Mouse (Mus musculus): Measurements from ENCODE around the gene Unc5cl.
A peak's percentile ranks its signal among the peaks of the same experiment; 100 is the strongest.
"Not testable (repeated sequence)": the region's sequence is repeated elsewhere in the genome, so short reads cannot be mapped to it uniquely, and the experiment has no call there.

Unc5cl gene

GRCm38 (mm10) chr17:48467395-48468231, 12.9 kb downstream of the Unc5cl start:
- DNase-seq = peak; percentile 93

- not testable (repeated sequence) for DNase-seq
These were observed 19.6 kb downstream of the Unc5cl start for GRCm38 (mm10) chr17:48474282-48474681.

GRCm38 (mm10) chr17:48475444-48475843, 20.7 kb downstream of the Unc5cl start:
- DNase-seq = no peak

GRCm38 (mm10) chr17:48479952-48480351, 25.3 kb downstream of the Unc5cl start:
- peak; percentile 26 for DNase-seq

GRCm38 (mm10) chr17:48483764-48484163, 29.1 kb downstream of the Unc5cl start:
- no peak for DNase-seq

- no peak for DNase-seq
These were observed 29.5 kb downstream of the Unc5cl start for GRCm38 (mm10) chr17:48484191-48484590.

- no peak for DNase-seq
These were observed 34.8 kb downstream of the Unc5cl start for GRCm38 (mm10) chr17:48489466-48489865.

- DNase-seq = no peak
These were observed 37.9 kb downstream of the Unc5cl start for GRCm38 (mm10) chr17:48492621-48493020.

- no peak for DNase-seq
These were observed 38.9 kb downstream of the Unc5cl start for GRCm38 (mm10) chr17:48493582-48493981.

- no peak for DNase-seq
These were observed 39.3 kb downstream of the Unc5cl start for GRCm38 (mm10) chr17:48493986-48494385.

- no peak for DNase-seq
These were observed 43.3 kb downstream of the Unc5cl start for GRCm38 (mm10) chr17:48497986-48498385.

GRCm38 (mm10) chr17:48500846-48501445, 46.2 kb downstream of the Unc5cl start:
- DNase-seq = no peak

GRCm38 (mm10) chr17:48505006-48505405, 50.3 kb downstream of the Unc5cl start:
- DNase-seq = no peak

- no peak for DNase-seq
These were observed 52.3 kb downstream of the Unc5cl start for GRCm38 (mm10) chr17:48506986-48507385.

- no peak for DNase-seq
These were observed 54.9 kb downstream of the Unc5cl start for GRCm38 (mm10) chr17:48509596-48509995.

GRCm38 (mm10) chr17:48512614-48513281, 58.0 kb downstream of the Unc5cl start:
- DNase-seq = no peak

- DNase-seq = no peak
These were observed 59.9 kb downstream of the Unc5cl start for GRCm38 (mm10) chr17:48514613-48515012.

- no peak for DNase-seq
These were observed 64.3 kb downstream of the Unc5cl start for GRCm38 (mm10) chr17:48519046-48519445.

GRCm38 (mm10) chr17:48520352-48520751, 65.7 kb downstream of the Unc5cl start:
- no peak for DNase-seq

GRCm38 (mm10) chr17:48523056-48523455, 68.4 kb downstream of the Unc5cl start:
- DNase-seq = no peak

GRCm38 (mm10) chr17:48533844-48534705, 79.4 kb downstream of the Unc5cl start:
- no peak for DNase-seq

GRCm38 (mm10) chr17:48538328-48538727, 83.6 kb downstream of the Unc5cl start:
- DNase-seq = peak; percentile 66

- no peak for DNase-seq
These were observed 84.6 kb downstream of the Unc5cl start for GRCm38 (mm10) chr17:48539326-48539725.

All from right cerebral cortex, postnatal 4 days (tissue).